Mouse (Mus musculus): ENCODE measurements around the gene Npdc1.

- TF ChIP-seq CTCF (IDR thresholded peaks at IDR 0.05; ENCODE audit: control insufficient read depth, insufficient read depth, insufficient replicate concordance, low read depth, low read length) (no peak), POLR2A (IDR thresholded peaks at IDR 0.05; ENCODE audit: control insufficient read depth, low read depth, low read length) (no peak)
These were observed 30.5 kb downstream of the Npdc1 start for GRCm38 (mm10) chr2:25429435-25430180.

Measured in testis, adult 2 months (tissue).